Mouse (Mus musculus) small intestine, adult 2 months (tissue): ENCODE data around the gene St6galnac3.

Experiments
- CTCF ChIP-seq: fragments of 200-500 bp; IDR thresholded peaks from 2 replicates; pipeline ENCODE4 v1.5.1; 2012; ENCODE audit warnings: low read depth, mild to moderate bottlenecking, control low read depth, inconsistent platforms, low read length, moderate library complexity, mixed read lengths; ENCODE audit not compliant: insufficient replicate concordance, insufficient read length; ENCODE audit errors: extremely low read depth
- POLR2A ChIP-seq: fragments of 200-500 bp; IDR thresholded peaks from 2 replicates; pipeline ENCODE4 v1.6.1; 2012; ENCODE audit warnings: low read depth, mild to moderate bottlenecking, control low read depth, inconsistent platforms, low read length, moderate library complexity

GRCm38 (mm10) chr3:153734741-153735140 is 9.8 kb upstream of the St6galnac3 start:
- TF ChIP-seq CTCF, result no peak
- TF ChIP-seq POLR2A, result no peak
